Mouse (Mus musculus) spleen, postnatal 4 days (tissue): ENCODE data around the gene Rbm19.

Experiments used
- DNase-seq, 2 experiments: peaks; one replicate each; pipeline ENCODE4 v3.0.0; 2022; ENCODE audit warnings: low spot score in 2 of 2

Gene Rbm19

DNA sequence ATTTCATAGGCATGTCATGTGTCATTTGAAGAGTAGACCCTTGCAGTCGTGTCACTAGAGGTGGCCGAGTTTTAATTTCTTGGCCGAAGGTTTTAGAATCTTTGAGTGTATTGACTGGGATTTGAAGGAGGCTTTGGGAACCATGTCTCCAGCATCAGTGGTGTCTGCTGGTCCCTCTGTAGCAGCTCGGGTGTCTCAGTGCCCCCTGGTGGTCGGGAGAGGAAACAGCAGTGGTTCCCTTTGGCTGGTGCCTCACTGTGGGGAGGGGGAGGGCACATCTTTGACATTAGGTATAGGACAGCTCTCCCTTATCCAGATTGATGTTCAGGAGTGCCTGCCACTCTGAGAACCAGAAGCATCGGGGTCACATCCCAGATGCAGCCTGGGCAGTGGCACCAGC lies 17.7 kb downstream of the Rbm19 start:
- peak; percentile 73 to 87 for DNase-seq

DNA sequence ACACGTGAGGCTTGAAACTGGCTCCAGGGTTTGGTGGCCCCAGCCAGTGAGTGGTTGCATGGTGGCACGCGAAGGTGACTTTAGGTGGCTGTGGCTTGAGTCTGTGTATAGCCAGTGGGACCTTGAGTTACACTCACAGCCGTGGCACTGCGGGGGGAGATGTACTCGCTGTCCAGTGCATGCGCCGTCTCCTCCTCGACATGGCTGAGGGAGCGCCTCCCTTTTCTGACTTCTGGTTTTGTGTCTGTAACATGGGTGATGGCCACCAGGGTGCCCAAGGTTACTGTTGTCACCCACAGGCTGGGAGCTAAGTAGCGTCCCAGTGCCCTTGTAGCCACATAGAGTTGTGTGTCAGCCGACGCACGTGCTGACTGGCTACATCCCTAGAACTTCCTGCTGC lies 19.1 kb downstream of the Rbm19 start:
- DNase-seq = peak in 1 of 2 experiments; percentile 67

DNA sequence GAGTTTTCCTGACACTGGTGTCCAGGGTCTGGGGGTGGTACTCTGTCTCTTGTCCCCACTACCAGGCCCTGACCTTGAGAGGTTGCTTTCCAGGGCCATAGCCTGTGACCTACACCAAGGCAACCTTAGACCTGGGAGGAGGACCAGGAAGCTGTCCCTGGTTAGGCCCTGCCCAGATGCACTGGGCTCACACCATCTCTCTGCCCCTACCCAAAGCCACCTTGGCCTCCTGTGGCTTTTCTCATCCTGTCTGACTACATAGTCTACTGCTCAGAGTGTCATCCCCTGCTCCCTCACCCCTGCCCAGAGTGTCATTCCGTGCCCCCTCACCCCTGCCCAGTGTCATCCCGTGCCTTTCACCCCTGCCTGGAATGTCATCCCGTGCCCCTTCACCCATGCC lies 19.6 kb downstream of the Rbm19 start:
- no peak for DNase-seq

DNA sequence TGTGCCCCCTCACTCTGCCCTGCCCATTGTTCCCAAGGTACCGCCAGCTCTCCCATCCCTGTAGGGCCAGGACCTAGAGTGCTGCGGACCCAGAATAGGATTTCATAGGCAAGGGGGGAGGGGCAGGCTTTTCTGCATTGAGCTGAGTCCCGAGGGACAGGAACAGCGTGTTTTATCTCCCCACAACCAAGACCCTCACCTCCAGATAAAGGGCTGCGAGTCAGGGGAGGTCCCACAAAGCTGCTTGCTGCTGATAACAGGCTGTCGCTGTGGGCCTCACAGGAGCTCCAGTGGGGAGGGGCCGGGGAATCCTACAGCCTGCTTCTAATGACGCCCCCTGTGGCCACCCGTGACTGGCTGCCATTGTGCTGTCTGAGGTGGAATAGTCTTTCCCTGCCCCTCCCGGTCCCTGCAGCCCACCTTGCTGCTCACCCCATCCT lies 20.0 kb downstream of the Rbm19 start:
- peak; percentile 80 to 84 for DNase-seq

DNA sequence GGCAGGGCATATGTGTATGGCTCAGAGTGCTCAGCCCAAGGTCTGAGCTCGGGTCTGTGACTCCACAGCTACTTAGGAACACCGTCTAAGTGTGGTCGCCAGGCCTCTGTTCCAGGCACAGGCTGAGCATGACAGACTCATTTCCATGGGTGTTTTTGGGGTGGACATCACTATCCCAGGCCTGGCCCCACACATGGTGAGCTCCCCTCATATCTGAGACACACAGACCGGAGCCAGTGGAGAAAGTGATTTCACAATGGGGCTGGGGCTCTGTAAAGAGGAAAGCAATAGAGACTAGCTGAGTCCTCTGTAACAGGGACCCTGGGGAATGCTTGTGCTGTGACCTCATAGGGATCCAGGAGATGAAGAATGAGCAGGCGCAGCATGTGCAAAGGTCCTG lies 20.8 kb downstream of the Rbm19 start:
- DNase-seq = no peak

DNA sequence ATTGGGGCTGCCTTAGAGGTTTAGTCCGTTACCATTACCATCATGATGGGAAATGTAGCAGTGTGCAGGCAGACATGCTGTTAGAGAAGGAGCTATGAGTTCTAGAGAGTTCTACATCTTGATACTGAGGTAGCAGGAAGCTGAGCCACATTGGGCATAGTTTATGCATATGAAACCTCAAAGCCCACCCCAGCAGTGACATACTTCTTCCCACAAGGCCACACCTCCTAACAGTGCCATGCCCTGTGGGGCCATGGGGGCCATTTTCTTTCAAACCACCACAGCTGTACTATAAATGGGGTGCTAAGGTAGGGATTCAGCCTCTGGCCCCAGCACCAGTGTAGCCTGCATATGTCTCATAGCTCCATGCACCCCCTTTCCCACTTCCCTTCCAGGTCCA lies 21.6 kb downstream of the Rbm19 start:
- DNase-seq = no peak

DNA sequence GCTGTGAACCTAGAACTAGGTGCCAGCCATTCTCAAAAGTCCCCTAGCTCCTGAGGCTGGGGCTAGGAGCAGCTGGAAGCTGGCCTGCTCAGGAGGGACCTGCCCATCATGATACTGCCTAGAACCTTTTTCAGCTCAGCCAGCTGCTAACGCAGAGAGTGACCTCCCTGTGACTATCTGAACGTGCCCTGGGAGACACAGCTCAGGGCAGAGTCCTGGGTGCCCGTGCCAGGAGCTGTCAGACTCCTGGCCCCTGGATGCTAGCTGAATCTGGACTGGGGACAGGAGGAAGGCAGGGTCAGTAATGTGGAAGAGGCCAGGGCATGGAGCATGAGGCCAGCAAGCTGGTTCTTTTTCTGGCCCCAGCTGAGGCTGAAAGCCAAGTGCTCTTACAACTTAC lies 22.1 kb downstream of the Rbm19 start:
- DNase-seq = no peak

DNA sequence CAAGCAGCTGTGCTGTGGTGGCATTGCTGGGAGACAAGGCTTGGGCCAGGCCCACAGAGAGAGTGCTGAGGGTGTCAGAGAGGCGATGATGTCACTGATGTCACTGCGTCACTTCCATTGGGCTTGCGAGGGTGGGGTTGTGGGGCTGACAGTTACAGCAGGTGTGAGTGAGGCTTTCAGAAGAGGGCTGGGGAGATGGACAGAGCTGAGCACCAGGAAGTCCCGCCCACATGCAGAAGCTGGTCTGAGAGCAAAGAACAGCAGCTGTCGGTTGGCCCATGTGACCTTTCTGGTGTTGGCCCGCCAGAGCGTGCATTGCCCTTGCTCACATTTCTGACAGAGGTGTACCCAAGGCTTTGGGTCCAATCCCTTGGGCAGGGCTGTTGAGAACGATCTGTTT lies 23.0 kb downstream of the Rbm19 start:
- DNase-seq = no peak

DNA sequence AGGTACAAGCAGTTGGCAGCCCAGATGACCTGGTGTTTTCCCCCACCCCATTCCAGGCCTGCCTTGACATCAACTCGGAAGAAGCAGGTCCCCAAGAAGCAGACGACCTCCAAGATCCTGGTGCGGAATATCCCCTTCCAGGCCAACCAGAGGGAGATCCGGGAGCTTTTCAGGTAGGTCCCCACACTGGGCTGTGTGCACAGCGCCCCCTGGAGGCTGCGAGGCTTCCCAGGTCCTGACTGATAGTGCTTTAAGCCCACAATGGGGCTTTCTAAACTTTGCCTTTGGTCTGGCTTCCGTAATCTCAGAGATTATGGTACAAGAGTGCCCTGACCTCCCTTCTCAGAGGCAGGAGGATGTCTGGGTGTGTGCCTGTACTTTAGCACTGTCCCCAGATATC lies 27.7 kb downstream of the Rbm19 start:
- peak; percentile 52 to 85 for DNase-seq

DNA sequence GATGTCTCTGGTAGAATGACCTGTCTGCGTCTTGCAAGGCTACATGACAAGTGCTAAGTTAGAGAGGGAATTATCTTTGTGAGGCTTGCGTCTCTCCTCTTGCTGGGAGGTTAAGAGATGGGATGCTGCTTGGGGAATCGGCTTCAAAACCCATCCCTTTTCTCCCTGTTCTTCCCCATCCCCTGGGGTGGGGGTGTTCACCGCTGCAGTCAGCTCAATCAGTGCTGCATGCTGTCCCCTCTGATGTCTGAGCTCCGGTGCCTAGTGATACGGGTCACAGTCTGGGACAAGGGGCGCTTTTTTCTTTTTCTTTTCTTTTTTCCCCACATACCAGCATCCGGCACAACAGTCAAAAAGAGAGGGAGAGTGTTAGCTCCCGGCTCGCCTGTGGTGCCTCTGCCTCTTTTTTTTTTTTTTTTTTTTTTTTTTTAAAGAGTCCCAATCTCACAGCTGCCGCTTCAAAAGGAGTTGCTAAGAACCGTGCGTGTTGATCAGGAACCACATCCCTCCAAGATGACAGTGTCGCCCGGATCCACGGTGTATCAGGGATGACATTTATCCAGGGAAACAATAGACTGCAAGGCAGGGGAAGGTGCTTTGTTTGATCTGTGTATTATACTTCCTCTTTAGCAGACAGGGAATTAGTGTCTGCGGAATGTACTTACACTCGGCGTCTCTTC lies 29.2 kb downstream of the Rbm19 start:
- DNase-seq = no peak

DNA sequence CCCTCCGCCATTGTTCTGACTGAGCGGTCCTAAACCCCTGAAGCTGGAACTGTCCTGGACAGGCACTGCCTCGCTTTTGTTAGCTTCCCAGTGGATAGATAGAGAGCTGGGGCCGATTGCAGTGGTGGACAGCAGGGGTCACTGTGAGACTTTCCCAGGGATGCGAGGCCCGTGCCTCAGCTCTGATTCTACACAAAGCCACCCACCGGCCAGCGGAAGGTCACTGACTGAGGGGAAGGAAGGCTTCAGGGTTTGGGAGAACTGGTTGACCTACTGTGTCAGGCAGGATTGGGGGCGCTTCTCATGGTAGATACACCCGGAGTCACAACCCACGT lies 29.8 kb downstream of the Rbm19 start:
- DNase-seq = no peak

DNA sequence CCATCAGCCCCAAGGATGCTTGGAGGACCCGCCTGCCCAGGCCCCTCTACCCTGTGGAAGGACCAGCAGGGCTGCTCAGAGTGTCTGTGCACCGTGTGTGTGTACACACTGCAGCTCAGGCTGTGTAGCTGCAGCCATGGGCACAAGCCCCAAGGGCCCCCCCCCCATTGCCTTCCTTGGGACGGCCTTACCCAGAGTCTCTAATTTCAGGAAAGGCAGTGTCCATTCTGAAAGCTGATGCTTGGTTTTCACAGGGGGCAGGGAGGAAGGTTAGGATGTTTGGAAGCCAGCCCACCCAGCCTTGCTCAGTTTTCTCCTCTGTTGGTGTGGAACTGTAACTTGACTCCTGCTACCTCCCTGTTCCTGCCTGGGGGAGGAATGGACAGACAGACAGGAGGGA lies 30.6 kb downstream of the Rbm19 start:
- no peak for DNase-seq

DNA sequence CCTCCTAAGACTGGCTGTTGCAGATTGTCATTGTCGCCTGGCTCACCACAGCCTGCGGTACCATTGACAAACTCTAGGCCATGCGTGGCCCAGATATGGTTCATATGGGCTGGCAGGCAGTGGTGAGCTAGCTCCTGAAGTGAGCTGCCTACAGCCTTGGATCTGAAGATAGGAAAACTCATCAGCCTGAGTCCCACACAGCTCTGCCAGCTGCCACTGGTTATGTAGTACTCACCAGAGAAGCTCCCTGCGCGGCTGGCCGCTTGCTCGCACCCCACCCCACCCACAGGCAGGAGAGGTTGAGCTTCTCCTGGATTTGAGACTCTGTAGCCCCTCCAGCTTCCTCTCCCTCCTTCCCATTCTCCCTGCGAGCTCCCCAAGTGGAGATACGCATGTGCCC lies 32.0 kb downstream of the Rbm19 start:
- no peak for DNase-seq

DNA sequence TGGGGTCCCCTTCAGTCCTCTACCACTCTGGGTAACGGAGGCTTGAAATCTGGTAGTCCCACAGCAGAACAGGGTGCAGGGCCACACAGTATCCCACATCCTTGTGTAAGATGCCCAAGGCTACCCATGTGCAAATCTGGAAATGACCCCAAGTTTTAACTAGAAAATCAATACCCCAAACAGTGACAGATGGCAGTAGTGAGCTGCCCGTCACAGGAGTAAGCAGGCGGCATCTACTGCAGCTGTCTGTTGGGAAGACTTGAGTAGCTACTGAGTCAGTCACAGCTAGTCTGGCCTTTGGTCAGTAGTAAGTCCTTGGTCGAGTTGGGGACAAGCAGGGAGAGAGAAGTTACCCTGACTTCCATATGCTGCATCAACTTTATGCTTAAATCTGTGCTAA lies 34.9 kb downstream of the Rbm19 start:
- DNase-seq = no peak

DNA sequence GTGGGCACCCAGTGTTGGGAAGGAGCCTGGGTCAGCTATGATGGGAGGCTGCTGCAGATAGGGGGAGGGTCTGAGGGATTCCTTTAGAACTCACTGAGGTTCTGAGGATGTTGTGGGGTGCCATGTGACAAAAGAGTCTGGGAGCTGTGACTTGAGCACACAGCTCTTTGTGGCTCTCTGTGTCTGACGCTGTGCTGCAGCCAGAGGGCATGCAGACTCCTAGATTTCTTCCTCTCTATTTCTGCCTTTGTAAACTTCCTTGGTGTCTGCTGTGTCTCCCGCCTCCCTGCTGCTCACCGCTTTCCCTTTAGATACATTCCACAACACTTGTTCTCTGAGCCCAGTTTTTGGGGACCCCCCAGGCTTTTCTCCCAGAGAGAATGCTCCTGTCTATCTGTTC lies 36.9 kb downstream of the Rbm19 start:
- no peak for DNase-seq

DNA sequence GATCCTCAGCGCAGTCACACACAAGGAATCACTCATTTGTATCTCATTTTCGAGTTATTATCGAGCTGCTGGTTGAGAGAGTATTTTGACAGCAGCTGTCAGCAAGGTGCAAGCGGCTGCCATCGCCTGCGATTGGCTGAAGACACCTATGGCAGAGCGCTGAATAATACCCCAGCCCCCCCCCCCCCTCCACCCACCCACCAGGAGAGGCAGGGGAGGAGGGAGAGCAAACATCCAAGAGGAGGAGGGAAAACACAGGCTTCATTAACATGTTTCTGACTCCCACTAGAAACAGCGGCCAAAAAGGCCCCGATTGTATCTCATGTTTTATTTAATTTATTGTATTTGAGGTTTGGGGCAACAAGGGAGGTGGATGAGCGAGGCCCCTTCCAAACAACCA lies 39.4 kb downstream of the Rbm19 start:
- DNase-seq = no peak

DNA sequence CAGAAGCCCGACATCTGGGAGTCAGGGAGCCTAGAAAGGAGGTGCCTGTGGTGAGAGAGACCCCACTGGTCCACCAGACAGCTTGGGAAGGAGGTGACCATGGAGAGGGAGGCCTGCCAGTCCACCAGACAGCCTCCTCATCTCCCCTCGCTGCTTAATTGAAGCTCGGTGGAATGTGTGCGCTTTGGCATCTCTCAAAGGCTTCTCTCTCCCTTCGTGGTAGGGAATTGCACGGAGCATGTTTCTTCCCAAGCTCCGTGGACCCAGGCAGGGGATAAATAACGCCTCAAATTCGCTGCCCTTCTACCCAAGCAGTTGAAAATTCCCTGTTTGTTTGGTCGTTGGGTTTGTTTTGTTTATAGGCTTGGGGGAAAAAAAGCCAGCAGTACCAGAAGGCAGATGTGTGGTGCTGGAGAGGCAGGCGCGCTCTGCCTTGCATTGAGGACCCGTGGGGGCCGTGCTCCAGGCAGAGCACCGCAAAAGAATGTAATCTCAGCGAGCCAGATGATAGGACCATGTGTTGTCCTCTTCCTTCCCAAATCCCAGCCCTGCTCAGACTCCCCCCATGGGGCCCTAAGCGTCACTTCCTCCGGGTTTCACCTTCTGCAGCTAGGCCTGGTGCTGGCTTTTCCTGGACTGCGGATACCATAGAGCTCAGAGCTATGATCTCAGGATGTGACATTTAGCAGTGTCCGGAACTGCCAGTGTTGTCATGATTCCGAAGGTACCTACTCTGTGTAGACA lies 40.1 kb downstream of the Rbm19 start:
- no peak for DNase-seq

DNA sequence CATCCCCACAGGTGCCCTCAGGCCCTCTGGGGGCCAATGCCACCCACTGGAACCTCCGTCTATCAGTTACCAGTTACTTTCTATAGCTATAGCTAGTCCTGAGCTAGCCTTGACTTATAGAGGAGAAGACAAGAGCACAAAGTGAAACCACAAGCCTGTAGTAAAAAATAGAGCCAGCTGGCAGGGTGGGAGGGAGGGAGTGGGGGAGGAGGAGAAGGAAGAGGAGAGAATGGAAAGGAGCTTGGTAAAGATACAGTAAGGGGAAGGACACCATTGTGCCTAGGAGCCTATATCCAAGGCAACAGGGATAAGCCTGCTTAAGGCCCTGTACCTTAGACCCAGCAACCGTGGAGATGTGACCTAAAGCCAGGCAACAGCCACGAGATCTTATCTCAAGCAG lies 40.9 kb downstream of the Rbm19 start:
- no peak for DNase-seq

DNA sequence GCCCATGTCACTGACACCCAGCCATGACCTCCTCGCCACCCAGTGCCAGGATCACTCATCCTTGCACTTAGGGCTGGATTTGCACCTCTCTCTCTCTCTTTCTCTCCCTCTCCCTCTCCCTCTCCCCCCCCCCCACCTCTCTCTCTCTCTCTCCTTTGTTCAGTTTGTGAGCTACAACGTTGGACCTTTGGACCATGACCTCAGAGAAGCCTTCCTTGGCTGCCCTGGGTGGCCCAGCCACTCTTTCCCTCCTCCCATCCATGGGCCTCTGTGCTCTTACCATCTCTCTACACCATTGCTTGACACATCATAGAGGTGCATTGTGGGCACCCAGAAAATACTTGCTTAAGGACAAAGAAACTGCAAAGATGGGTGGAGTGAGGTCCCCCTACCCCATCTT lies 42.2 kb downstream of the Rbm19 start:
- no peak for DNase-seq

DNA sequence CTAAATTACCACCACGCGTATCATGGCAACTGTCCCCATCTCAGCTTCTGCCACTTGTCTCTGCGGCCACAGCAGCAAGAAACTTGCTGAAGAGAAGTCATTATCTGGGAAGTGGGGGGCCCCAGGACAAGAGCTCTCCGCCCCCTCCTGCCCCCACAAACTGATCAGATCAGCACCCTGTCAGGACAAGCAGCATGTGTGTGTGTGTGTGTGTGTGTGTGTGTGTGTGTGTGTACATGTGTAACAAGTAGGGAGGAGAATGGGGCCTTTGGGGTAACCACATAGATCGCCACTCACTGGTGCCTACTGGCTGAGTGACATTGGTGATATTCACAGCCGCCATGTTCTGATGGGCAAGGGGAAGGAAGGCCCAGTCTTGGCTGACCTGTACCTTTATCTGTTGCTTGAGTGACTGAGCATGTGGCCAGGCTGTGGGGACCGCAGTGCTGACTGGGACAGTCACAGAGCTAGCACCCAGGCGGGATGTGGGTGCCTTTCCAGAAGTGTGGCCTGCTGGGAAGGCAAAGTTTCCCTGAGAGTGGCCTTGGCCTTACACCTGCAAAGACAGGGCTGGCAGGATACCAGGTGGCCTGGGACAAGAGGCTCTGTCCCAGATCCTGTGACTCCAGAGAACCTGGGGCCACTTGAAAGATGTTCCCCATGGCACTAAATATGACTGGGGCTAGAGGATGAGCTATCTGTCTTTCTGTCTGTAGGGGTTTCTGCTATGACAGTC lies 44.8 kb downstream of the Rbm19 start:
- DNase-seq = no peak

DNA sequence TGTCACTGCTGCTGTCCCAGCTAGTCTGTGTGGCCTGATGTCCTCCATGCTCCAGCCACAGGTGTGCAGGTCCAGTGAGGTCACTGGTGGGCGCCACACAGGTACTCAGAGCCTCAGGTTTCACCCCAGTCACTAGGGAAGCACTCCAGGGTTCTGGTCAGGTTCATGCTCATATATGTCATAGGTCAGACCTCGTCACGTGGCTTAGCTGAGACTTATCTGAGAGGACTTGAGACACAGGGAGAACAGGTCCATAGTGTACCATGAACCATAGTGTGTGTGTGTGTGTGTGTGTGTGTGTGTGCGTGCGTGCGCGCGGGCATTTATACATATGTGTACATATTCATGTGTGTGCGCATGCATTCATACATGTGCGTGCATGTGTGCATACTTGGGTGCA lies 46.4 kb downstream of the Rbm19 start:
- no peak for DNase-seq

DNA sequence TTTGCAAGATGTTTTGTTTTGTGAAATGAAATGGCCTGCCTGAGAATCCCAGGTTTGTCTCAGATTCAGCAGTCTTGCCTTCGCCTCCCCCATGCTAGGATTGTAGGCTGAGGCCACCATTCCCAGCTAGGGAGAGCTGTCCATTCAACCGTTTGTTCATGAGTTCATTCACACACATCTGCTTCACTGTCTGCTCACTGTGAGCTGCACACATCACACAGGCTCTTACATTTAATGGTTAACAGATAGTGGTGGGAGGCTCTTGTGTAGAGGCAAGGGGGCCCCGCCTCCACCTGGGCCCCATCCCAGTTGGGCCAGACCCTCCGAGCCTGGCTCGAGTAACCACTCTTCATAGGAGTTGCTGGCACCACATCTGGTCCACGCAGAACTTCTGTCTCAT lies 47.2 kb downstream of the Rbm19 start:
- DNase-seq = no peak

DNA sequence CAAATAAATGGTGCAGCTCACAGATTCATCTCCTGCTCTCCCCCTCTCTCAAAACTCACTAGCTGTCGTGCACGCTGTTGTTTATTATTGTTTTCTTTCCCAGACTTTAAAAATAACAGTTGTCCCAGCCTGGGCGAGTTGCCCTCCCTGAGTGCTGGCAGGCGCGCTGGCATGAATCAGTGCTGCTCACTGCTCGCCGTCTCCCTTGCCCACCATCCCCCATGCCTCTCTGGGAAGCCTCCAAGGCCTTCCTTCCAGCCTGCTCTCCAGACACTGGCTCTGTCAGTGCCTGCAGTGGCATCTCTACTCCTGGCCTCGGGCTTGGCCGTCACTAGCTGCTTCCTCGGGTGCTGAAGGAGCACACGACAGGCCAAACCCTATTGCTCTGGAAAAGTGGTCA lies 48.2 kb downstream of the Rbm19 start:
- DNase-seq = no peak
